Mouse (Mus musculus) lung, adult 18-20 months (tissue): Measurements from ENCODE around the gene Fjx1.

Experiments used
- DNase-seq, 2 experiments: peaks; one replicate each; pipeline ENCODE4 v3.0.0; 2022; ENCODE audit warnings: mixed read lengths in 2 of 2

Fjx1 gene

DNA sequence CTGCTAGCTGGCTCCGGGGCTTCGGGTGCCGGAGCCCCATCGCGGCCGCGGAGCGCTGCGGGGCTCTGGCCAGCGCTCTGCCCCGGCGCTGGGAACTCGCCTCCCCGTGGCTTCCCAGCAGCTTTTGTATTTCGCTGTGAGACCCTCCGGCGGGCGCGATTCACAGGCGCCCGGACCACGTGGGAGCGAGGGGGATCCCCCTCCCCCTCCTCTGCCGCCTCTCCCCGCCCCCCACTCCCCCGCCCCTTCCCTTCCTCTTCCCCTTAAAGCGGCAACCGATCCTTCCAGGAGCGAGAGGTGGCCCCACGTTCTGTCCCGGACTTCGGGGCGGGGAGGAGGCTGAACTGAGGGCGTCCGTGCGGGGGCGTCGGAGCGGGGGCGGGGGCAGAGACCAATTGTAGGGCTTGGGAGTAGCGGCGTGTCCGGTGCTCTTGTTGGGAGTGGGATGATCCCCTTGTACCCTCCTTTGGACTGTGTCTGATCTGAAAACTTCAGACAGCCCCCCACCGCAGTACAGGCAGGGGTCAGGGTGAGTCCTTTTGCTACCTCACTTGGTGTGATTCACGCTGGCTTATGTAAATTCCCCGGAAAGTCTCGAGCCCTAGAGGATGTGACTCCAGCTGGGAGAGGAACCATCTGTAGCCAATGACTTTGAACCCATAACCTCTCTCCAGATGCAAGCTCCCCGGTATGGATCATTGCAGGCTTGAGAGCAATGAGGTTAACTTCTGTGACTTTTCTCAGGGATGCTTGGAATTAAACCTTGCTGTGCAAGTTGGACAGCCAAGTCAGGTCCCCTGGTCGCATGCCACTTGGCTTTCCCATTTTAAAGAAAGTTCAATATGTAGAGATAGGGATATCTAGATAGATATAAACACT is at the start of gene Fjx1:
Fjx1 (minus strand) TSS at position 829 of the 879 bp plus-strand sequence.
- DNase-seq = peak; percentile 16 to 28

DNA sequence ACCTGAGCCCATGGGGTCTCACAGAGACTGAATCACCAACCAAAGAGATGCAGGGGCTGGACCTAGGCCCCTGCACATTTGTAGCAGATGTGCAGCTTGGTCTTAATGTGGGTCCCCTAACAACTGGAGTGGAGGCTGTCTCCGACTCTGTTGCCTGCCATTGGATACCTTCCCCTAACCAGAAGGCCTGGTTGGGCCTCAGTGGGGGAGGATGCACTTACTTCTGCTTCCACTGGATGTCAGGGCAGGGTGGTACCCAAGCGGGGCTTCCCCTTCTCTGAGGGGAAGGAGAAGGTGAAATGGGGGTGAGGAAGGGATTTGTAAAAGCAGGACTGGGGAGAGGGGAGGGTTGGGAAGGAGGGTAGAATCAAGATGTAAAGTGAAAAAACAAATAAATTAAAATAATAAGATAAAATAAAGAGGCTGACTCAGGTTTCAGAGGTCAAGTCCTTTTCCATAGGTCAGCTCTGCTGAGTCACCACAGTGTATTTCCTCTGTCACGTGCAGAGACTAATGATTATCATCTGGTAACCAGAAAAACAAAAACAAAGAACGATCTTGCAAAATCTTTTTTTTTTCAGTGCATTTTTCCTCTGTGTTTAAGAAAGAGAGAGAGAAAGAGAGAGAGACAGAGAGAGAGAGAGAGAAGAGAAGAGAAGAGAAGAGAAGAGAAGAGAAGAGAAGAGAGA is 47.8 kb upstream of the Fjx1 start:
- no peak for DNase-seq

- no peak for DNase-seq
Observed at GRCm38 (mm10) chr2:102480738-102481137, 28.4 kb upstream of the Fjx1 start.

- no peak for DNase-seq
Observed at GRCm38 (mm10) chr2:102476101-102476500, 23.8 kb upstream of the Fjx1 start.

- DNase-seq = no peak
Observed at GRCm38 (mm10) chr2:102468645-102469044, 16.3 kb upstream of the Fjx1 start.

GRCm38 (mm10) chr2:102464342-102464732 is 12.0 kb upstream of the Fjx1 start:
- DNase-seq = no peak

DNA sequence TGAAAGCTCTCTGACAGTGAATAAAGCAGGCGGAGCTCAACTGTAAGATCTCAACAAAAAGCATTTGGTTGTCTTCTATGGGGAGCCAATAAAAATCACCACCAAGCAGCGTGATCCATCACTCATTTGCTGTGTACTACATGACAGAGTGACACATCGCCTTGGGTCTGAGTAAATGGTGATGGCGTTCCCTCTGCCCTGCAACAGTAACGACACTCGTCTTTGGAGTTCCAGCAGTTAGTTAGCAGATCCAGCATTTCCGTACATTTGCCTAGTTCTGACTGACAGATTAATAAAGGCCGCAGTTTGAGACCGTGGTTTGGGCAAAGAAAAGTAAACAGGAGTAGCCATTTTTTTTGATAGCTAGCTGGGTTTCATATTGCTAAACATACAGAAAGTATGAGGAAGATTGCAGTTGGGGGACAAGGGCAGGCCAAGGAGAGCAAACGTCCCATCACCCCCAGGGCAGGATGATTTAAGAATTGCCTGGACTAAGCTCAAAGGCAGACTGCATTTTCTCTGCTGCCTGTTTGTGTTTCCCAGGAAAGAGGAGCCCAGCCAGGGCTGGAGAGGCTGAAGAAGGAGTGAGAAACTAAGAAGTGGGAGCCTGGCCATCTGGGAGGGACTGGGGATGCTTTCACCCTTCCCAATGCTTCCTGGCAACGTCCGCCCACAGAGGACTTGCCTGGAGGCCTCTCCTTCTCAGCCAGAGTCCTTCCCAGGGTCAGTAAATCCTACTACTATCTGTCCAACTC is 11.5 kb upstream of the Fjx1 start:
- peak; percentile 31 to 34 for DNase-seq

GRCm38 (mm10) chr2:102461491-102461890 is 9.2 kb upstream of the Fjx1 start:
- no peak for DNase-seq

DNA sequence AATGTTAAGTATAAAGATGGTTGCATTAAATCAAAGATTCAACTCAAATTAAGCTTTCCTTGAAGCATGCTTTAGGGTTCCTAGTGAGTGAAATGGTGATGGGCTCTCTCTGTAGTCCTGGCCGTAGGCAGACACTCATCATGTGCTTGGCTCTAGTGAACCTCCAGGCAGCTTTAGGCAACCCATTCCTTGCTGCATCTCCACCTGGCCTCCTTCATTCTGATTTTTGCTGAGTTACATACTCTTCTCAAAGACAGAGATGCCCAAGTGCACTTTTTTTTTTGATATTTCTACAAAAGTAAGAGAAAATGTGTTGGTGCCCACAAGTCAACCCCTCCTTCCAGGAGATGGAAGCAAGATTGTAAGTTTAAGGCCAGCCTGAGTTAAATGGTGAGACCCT is 2.8 kb upstream of the Fjx1 start:
- no peak for DNase-seq

GRCm38 (mm10) chr2:102453447-102453846 is 1.1 kb upstream of the Fjx1 start:
- no peak for DNase-seq

GRCm38 (mm10) chr2:102450761-102451670 is 1.3 kb downstream of the Fjx1 start:
- DNase-seq = peak in 1 of 2 experiments; percentile 7

- peak; percentile 50 to 55 for DNase-seq
Observed at GRCm38 (mm10) chr2:102450248-102450760, 2.0 kb downstream of the Fjx1 start.

- DNase-seq = no peak
Observed at GRCm38 (mm10) chr2:102449630-102450247, 2.6 kb downstream of the Fjx1 start.

DNA sequence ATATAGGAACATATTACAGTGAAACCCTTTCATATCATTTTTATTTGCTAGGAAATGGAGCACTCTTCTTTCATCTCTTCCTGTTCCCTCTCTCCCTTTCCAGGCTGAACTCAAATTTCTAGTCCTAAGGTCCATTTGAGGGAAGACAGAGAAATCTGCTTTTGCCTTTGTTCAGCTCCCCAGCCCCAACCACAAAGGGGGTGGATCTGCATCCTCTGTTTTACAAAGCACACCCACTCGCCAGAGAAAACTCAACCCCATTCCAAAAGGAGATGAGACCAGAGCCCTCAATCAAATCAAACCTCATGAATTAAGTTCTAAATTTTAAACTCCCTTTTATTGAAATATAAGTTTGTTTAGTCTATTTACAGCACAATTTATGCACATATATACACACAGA is 3.2 kb downstream of the Fjx1 start:
- no peak for DNase-seq

DNA sequence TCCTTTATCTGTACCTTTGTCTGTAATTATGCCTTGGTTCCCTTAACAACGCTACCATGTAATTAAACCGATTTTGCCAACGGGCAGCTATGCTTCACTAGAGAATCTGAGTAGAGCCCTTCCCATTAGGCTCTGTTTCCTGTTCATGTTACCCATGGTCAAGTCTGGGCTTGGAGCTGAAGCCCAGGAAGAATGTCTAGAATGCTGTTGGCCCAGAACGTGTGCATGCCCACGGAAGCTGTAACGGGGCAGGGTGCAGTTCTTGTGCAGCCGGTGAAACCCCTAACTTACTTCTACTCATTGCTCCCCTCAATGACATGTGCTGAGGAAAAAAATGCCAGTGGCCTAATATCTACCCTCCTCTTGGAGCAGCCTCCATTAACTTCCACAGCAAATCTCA is 4.5 kb downstream of the Fjx1 start:
- no peak for DNase-seq

GRCm38 (mm10) chr2:102446851-102447250 is 5.4 kb downstream of the Fjx1 start:
- DNase-seq = no peak

GRCm38 (mm10) chr2:102437357-102438030 is 14.8 kb downstream of the Fjx1 start:
- DNase-seq = no peak

- no peak for DNase-seq
Observed at GRCm38 (mm10) chr2:102433879-102434278, 18.4 kb downstream of the Fjx1 start.

- no peak for DNase-seq
Observed at GRCm38 (mm10) chr2:102431084-102431483, 21.2 kb downstream of the Fjx1 start.

DNA sequence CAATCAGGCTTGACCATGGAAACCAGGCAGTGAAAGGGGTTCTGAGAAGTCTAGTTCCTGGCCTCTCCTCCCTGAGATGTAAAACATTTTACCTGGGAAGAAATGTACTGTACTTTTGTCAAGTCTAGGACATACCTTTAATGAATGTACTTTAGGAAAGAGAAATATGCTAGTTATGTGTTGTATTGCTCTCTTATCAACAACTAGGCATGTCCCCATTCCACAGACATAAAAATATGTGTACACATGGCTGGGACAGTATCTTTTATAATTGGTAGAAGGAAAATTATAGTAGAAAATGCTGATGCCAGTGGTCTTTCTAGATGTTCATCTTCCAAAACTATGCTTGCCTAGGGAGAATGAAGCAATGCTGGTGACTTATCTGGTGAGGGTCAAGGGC is 24.3 kb downstream of the Fjx1 start:
- no peak for DNase-seq

DNA sequence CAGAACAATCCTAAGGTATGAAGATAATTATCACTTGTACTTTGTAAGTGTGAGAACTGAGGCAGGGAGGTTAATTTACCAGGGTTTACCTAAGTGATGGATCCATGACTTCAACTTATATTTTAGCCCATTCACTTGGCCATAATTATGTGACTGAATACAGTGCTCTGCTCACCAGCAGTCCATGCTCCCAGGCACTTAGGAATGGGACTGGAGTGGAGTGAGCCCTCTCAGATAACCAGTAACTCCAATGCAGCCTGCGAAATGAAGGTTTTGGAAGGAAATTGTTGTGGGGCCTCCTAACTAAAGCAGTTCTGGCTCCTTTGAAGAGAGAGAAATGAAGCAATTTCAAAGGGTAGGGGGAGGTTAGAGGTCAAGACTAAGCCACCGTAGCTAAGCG is 25.9 kb downstream of the Fjx1 start:
- no peak for DNase-seq
